Mouse (Mus musculus) ovary, postnatal 10 days (tissue): ENCODE results near the gene Atxn3.

ENCODE experiments used
- DNase-seq: peaks from one replicate; pipeline ENCODE4 v3.0.0; 2022; ENCODE audit warnings: low spot score

The Atxn3 gene

GRCm38 (mm10) chr12:101889351-101889750 is 68.7 kb downstream of the Atxn3 start:
- DNase-seq = no peak

DNA sequence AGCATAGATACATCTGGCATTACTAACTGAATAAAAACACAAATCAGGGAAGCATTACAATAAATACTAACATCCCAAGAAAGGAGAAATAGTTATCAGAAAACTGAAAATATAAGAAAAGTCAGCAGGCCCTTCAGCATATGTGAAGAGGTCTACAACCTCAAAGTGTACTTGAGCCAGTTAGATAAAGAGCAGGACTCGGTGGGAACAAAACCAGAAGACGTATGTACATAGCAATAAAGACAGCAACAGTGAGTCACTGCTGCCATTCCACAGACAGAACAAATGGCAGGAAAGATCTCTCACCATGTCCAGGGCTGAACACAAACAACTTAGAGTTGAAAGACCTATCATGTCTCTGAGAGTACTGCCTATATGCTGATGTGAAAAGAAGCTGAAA is 69.7 kb downstream of the Atxn3 start:
- no peak for DNase-seq

GRCm38 (mm10) chr12:101884926-101885325 is 73.1 kb downstream of the Atxn3 start:
- DNase-seq = no peak

DNA sequence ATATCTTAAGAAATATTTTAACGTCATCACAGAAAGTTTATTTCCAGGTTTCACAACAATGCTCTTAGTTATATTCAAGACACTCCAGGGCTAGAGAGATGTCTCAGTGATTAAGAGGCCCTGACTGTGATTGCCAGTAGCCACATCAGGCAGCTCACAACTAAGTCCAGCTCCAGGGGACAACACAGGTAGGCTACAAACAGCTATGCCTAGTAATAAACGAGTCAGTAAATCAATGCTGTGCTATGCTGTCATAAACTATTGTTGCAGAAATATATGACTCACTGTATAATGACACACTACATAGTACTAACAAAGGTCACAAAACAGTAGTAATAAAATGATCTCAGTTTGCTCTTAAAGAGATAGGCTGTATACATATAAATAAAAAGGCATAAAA is 81.7 kb downstream of the Atxn3 start:
- no peak for DNase-seq

GRCm38 (mm10) chr12:101875107-101875506 is 82.9 kb downstream of the Atxn3 start:
- DNase-seq = no peak
